Mouse (Mus musculus): ENCODE measurements around the gene Zfand2a. TPM values are rescaled to one million over a fixed set of nuclear protein-coding genes. Genes with fewer than 3 reads are reported as not detected.

The Zfand2a gene
- polyA plus RNA-seq, 1 experiment from 2014 or later, result 7.6 TPM

GRCm38 (mm10) chr5:139510682-139511366 is 26.5 kb upstream of the Zfand2a start:
- Histone ChIP-seq H3K4me3 (replicated peaks; ENCODE audit: low read depth, low read length) (no peak overlapping the region), H3K4me1 (replicated peaks; ENCODE audit: insufficient read depth, low read length) (no peaks in the 10 kb centered on the region), H3K27ac (no peak overlapping the region), H3K4me2 (ENCODE audit: low read length) (peak overlapping the region; percentile 14; the same call in 1 of the 2 replicates), H3K27me3 (ENCODE audit: insufficient read depth, low read length) (no peaks in the 10 kb centered on the region), H3K9ac (ENCODE audit: low read depth, low read length) (no peak overlapping the region), H3K9me3 (replicated peaks; ENCODE audit: low read length) (no peaks in the 10 kb centered on the region), H3K36me3 (ENCODE audit: insufficient read depth, low read length) (no peaks in the 10 kb centered on the region)
- peak; percentile 56; the same call in 1 of the 2 replicates for TF ChIP-seq CTCF (IDR thresholded peaks at IDR 0.05; ENCODE audit: low read depth)
- peak; percentile 64 for DNase-seq (ENCODE audit: low spot score)
- peak; percentile 74 for ATAC-seq (replicated peaks; ENCODE audit: low FRiP score, low read depth)
- WGBS, result 8% methylated on average over 17 of the region's 17 CpGs

- H3K27me3 ChIP-seq (ENCODE audit: insufficient read depth, low read length), result no peaks in the 10 kb centered on the region
- H3K9me3 ChIP-seq (replicated peaks; ENCODE audit: low read length), result no peaks in the 10 kb centered on the region
- H3K4me2 ChIP-seq (ENCODE audit: low read length), result no peak overlapping the region
- no peak for TF ChIP-seq CTCF (IDR thresholded peaks at IDR 0.05; ENCODE audit: low read depth)
- no peak overlapping the region for H3K27ac ChIP-seq
- H3K4me1 ChIP-seq (replicated peaks; ENCODE audit: insufficient read depth, low read length), result no peaks in the 10 kb centered on the region
- no peak for DNase-seq (ENCODE audit: low spot score)
- no peak overlapping the region for H3K9ac ChIP-seq (ENCODE audit: low read depth, low read length)
- 20% methylated on average over 5 of the region's 5 CpGs for WGBS
- no peak overlapping the region for H3K4me3 ChIP-seq (replicated peaks; ENCODE audit: low read depth, low read length)
- no peaks in the 10 kb centered on the region for H3K36me3 ChIP-seq (ENCODE audit: insufficient read depth, low read length)
- ATAC-seq (replicated peaks; ENCODE audit: low FRiP score, low read depth), result no peak
These were observed 21.9 kb upstream of the Zfand2a start for GRCm38 (mm10) chr5:139506207-139506606.

GRCm38 (mm10) chr5:139505073-139505606 is 20.8 kb upstream of the Zfand2a start:
- peak; percentile 78 for TF ChIP-seq CTCF (IDR thresholded peaks at IDR 0.05; ENCODE audit: low read depth)
- no peak; the same call in 1 of the 2 replicates for ATAC-seq (replicated peaks; ENCODE audit: low FRiP score, low read depth)
- no peaks in the 10 kb centered on the region for H3K36me3 ChIP-seq (ENCODE audit: insufficient read depth, low read length)
- H3K27me3 ChIP-seq (ENCODE audit: insufficient read depth, low read length), result no peaks in the 10 kb centered on the region
- peak; percentile 80 for DNase-seq (ENCODE audit: low spot score)
- 7% methylated on average over 12 of the region's 14 CpGs for WGBS
- no peaks in the 10 kb centered on the region for H3K9me3 ChIP-seq (replicated peaks; ENCODE audit: low read length)
- no peak overlapping the region for H3K9ac ChIP-seq (ENCODE audit: low read depth, low read length)
- H3K4me1 ChIP-seq (replicated peaks; ENCODE audit: insufficient read depth, low read length), result no peaks in the 10 kb centered on the region
- no peak overlapping the region for H3K4me2 ChIP-seq (ENCODE audit: low read length)
- no peak overlapping the region for H3K27ac ChIP-seq
- no peak overlapping the region for H3K4me3 ChIP-seq (replicated peaks; ENCODE audit: low read depth, low read length)

- TF ChIP-seq CTCF (IDR thresholded peaks at IDR 0.05; ENCODE audit: low read depth), result no peak
- 67% methylated on average over 14 of the region's 14 CpGs for WGBS
- no peak for DNase-seq (ENCODE audit: low spot score)
These were observed 17.9 kb upstream of the Zfand2a start for GRCm38 (mm10) chr5:139502281-139502680.

GRCm38 (mm10) chr5:139498791-139499190 is 14.4 kb upstream of the Zfand2a start:
- no peak for TF ChIP-seq CTCF (IDR thresholded peaks at IDR 0.05; ENCODE audit: low read depth)
- DNase-seq (ENCODE audit: low spot score), result peak; percentile 46
- H3K4me3 ChIP-seq (replicated peaks; ENCODE audit: low read depth, low read length), result no peak overlapping the region

More at GRCm38 (mm10) chr5:139502281-139502680, 17.9 kb upstream of the Zfand2a start:
- Histone ChIP-seq H3K27ac (no peak overlapping the region), H3K9me3 (replicated peaks; ENCODE audit: low read length) (no peaks in the 10 kb centered on the region), H3K27me3 (ENCODE audit: insufficient read depth, low read length) (no peaks in the 10 kb centered on the region), H3K4me2 (ENCODE audit: low read length) (no peak overlapping the region), H3K4me3 (replicated peaks; ENCODE audit: low read depth, low read length) (no peak overlapping the region), H3K36me3 (ENCODE audit: insufficient read depth, low read length) (no peaks in the 10 kb centered on the region), H3K9ac (ENCODE audit: low read depth, low read length) (no peak overlapping the region), H3K4me1 (replicated peaks; ENCODE audit: insufficient read depth, low read length) (no peaks in the 10 kb centered on the region)
- no peak for ATAC-seq (replicated peaks; ENCODE audit: low FRiP score, low read depth)

GRCm38 (mm10) chr5:139496939-139497338 is 12.6 kb upstream of the Zfand2a start:
- H3K4me1 ChIP-seq (replicated peaks; ENCODE audit: insufficient read depth, low read length), result no peaks in the 10 kb centered on the region
- ATAC-seq (replicated peaks; ENCODE audit: low FRiP score, low read depth) (no peak), DNase-seq (ENCODE audit: low spot score) (no peak)
- H3K27ac ChIP-seq, result no peak overlapping the region
- TF ChIP-seq CTCF (IDR thresholded peaks at IDR 0.05; ENCODE audit: low read depth), result peak; percentile 6; the same call in 1 of the 2 replicates
- H3K9ac ChIP-seq (ENCODE audit: low read depth, low read length), result no peak overlapping the region
- H3K27me3 ChIP-seq (ENCODE audit: insufficient read depth, low read length), result no peaks in the 10 kb centered on the region
- H3K36me3 ChIP-seq (ENCODE audit: insufficient read depth, low read length), result no peaks in the 10 kb centered on the region
- 51% methylated on average over 5 of the region's 5 CpGs for WGBS
- no peak overlapping the region for H3K4me3 ChIP-seq (replicated peaks; ENCODE audit: low read depth, low read length)
- no peaks in the 10 kb centered on the region for H3K9me3 ChIP-seq (replicated peaks; ENCODE audit: low read length)
- H3K4me2 ChIP-seq (ENCODE audit: low read length), result no peak overlapping the region

More at GRCm38 (mm10) chr5:139498791-139499190, 14.4 kb upstream of the Zfand2a start:
- Histone ChIP-seq H3K9ac (ENCODE audit: low read depth, low read length) (no peak overlapping the region), H3K4me1 (replicated peaks; ENCODE audit: insufficient read depth, low read length) (no peaks in the 10 kb centered on the region), H3K27me3 (ENCODE audit: insufficient read depth, low read length) (no peaks in the 10 kb centered on the region), H3K27ac (no peak overlapping the region), H3K36me3 (ENCODE audit: insufficient read depth, low read length) (no peaks in the 10 kb centered on the region), H3K4me2 (ENCODE audit: low read length) (no peak overlapping the region), H3K9me3 (replicated peaks; ENCODE audit: low read length) (no peaks in the 10 kb centered on the region)
- peak; percentile 76; the same call in 1 of the 2 replicates for ATAC-seq (replicated peaks; ENCODE audit: low FRiP score, low read depth)
- 40% methylated on average over 5 of the region's 5 CpGs for WGBS

Data from kidney, postnatal 0 days (tissue).